Mouse (Mus musculus): ENCODE measurements around the gene Itga11.
"Not testable (repeated sequence)": the region's sequence is repeated elsewhere in the genome, so short reads cannot be mapped to it uniquely, and the experiment has no call there.

Gene Itga11

GRCm38 (mm10) chr9:62677641-62678549 lies at the start of gene Itga11:
Gene Itga11 (plus strand): TSS chr9:62677826.
- peak; percentile 47 for DNase-seq

- DNase-seq, result peak; percentile 22
These were observed 46.9 kb upstream of the Itga11 start for GRCm38 (mm10) chr9:62630631-62631240.

- no peak for DNase-seq
These were observed 45.2 kb upstream of the Itga11 start for GRCm38 (mm10) chr9:62632392-62632791.

DNA sequence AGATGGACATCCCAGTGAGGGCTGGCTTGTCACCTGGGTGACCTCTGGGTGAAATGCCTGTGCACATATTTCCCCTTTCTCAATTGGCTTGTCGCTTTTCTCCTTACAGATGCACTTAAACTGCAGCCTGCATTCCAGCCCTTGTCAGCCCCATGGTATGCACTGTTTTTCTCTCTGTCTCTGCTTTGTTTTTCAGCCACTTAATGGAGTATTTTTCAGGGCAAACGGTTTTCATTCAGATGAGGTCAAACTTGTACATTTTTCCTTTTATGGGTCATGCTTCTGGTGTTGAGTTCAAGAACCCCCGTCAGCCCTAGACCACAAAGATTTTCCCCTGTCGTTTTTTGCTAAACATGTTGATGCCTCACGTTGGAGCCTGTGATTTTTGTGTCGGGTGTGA lies 39.6 kb upstream of the Itga11 start:
- DNase-seq, result no peak

GRCm38 (mm10) chr9:62639686-62640085 lies 37.9 kb upstream of the Itga11 start:
- DNase-seq, result no peak

DNA sequence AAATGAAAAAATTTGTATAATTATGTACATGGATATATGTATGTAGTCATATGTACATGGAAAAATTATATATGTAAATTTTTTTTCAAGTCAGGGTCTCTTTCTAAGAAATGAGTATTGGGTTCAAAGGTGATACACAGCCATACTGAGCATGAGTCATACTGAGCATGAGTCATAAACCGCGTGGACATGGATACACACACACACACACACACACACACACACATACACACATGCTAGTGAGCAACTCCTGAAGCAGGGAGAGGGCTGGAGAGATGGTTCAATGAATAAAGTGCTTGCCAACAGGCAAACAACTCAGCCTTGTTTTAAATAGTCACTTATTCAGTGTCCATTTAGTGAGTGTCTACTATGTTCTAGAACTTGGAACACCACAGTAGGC lies 37.4 kb upstream of the Itga11 start:
- DNase-seq, result no peak

GRCm38 (mm10) chr9:62645716-62646400 lies 31.8 kb upstream of the Itga11 start:
- DNase-seq, result no peak

GRCm38 (mm10) chr9:62646721-62647183 lies 30.9 kb upstream of the Itga11 start:
- DNase-seq, result no peak

GRCm38 (mm10) chr9:62649444-62649843 lies 28.2 kb upstream of the Itga11 start:
- no peak for DNase-seq

GRCm38 (mm10) chr9:62650764-62651163 lies 26.9 kb upstream of the Itga11 start:
- no peak for DNase-seq

DNA sequence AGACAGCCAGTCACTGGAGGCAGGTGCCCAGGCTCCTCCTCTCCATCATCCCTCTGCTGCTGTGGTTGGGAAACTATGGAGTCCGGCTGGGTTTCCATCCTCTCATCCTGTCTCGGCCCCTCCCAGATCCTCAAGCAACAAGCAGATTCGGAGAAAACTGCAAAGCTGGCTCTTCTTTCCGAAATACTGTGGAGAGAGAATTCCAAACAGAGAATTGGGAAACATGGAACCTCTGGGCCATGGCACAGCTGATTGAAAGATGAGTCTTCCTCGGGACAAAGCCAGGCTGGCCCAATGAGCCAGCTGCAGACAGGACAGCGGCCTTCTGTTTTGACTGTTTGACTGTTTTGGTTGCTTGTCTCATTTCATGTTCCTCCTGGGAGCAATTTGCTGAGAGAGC lies 23.3 kb upstream of the Itga11 start:
- no peak for DNase-seq

DNA sequence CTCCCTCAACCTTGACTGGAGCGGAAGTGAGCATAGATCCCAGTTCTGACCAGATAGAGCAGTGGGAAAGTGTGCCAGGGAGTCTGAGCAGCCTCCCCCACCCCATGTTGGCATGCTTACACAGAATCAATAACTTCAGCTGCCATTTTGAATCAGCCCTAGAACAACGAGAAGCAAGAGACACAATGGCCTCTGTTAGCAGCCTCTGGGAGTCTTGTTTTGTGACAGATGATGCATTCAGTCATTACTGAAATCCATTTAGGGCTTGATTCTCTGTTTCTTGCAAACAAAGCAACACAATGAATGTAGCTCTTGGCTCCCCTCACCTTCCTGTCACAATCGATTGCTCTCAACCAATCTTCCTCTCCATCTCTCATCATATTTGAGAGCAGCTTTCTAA lies 19.6 kb upstream of the Itga11 start:
- DNase-seq, result no peak

GRCm38 (mm10) chr9:62659026-62659425 lies 18.6 kb upstream of the Itga11 start:
- no peak for DNase-seq

GRCm38 (mm10) chr9:62660971-62661370 lies 16.7 kb upstream of the Itga11 start:
- DNase-seq, result not testable (repeated sequence)

DNA sequence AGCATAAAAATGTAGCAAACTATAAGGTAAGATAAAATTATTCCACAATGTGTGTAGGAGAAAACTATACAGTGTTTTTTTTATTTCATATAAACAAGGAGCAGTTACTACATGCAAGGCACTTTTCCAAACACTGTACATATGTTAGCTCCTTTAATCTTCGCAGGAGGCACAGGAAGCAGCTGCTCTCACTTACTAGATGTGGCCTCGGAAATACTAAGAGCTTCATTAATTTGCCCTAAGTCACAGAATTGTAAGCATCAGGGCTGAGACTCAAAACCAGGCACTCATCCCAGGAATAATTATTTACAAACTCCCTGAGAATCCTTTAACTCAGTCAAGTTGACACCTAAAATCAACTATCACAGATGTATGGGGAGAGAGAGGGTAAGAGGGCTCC lies 14.2 kb upstream of the Itga11 start:
- no peak for DNase-seq

DNA sequence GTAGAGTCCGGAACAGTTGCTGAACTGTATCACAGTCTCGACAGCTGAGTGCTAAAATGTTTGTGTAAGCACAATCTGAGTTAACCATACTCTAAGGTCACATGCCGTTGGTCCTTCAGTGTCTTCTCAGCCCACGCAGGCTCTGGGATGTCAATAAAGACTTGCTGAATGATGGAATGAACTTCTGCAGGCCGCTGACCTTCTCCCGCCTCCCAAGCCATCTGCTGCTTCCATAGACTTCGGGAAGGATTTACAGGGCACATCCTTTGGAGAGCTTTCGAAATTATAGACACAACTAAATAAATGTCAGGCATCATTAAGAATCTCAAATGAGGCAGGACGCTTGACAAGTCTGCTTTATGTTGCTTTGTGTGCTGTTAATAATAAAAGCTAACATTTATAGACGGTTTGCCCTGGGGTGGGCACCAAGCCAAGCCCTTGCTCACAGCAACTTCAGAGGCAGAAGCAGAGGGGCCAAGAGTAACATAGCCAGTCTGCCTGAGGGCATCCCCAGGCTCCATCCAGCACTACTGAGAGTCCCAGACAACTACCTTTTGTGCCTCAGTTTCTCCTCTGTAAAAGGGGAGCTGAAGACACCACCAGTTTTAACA lies 13.4 kb upstream of the Itga11 start:
- no peak for DNase-seq

- DNase-seq, result no peak
These were observed 11.7 kb upstream of the Itga11 start for GRCm38 (mm10) chr9:62665892-62666291.

DNA sequence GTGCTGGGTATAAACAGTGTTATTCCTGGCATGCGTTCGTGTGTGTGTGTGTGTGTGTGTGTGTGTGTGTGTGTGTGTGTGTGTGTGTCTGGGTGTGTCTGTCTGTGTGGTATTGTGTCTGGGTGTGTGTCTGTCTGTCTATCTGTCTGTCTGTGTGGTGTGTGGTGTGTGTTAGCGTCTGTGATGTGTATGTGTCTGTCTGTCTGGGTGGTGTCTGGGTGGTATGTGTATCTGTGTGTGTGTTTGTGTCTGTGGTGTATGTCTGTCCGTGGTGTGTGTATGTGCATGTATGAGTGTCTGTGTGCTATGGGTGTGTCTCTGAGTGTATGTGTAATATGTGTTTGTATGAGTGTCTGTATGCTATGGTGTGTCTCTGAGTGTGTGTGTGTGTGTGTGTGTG lies 9.1 kb upstream of the Itga11 start:
- DNase-seq, result no peak

DNA sequence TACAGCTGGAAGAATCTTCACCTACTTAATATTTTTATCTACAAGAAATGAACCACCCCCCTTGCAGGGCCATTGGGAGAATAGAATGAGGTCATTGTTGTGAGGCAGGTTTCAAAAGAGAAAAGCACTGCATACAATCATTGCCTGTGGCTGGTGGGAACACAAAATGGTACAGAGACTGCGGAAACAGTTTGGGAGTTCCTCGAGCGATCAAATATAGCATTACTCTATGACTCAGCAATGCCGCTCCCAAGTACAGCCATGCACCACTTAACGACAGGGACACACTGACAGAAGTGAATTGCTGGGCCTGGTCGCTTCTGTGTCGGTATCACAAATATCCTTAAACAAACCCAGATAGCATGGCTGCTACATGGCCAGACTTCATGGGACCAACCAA lies 4.4 kb upstream of the Itga11 start:
- DNase-seq, result no peak

- DNase-seq, result no peak
These were observed 2.5 kb upstream of the Itga11 start for GRCm38 (mm10) chr9:62675172-62675571.

DNA sequence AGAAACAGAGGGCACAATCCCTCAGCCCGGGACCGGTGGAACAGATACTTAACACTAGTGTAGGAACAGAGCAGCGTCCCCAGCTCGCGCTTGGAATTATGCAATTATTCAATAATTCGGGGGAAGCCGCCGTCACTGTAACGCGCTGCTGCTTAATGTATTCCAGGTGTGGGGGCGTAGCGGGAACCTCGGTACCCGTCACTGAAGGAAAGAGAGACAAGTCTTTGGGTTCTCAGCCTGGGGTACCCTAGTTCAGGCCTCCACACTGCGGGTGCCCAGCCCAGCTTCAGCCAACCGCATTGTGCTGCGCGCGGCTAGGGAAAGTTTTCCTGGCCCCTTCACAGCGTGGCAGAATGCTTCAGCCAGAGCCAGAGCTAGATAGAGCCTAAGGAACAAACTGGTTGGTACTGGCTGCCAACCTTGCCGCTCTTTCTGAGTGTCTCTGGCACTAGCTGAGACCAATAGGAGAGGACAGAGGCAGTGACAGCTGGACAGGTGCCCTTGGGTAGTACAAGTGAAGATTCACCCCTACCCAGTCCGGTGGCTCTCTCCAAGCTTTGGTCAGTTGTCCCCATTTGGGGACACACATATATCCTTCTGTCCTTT lies 1.0 kb downstream of the Itga11 start:
- no peak for DNase-seq

DNA sequence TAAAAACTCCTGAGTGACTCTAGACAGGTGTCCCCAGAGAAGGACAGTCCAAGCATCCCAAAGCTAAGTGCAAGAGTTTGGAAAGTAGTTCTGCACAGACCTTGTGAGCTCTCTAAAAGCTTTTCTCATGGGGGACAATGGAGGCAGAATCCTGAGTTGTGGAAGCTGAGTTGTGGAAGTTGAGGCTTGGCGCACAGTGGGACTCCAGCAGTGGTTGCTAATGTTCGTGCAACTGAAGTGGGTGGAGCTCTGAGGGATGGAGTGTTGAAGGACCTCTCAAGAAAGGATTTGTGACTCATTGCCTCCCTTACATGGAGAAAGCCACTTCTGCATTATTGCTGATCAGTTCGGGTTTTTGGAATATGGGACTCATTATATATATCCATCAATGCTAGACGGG lies 1.8 kb downstream of the Itga11 start:
- no peak for DNase-seq

DNA sequence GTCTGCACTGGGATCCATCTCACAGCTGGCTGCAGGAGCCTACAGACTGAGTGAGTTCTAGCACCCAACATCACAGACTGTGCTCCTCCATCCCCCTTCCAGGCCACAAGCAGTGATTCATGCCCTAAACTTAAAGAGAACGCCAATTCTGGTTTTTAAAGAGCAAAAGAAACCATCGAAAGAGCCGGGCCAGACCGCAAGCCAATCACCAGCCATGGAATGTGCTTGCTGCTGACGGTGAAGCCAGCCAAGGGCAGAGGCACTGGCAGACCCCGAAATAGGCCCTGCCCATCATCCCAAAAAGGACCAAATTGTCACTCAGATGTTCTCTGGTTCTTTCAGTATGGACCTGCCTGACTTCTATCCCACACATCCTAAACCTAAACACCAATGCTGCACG lies 6.7 kb downstream of the Itga11 start:
- no peak for DNase-seq

Data from kidney, postnatal 14 days (tissue).